Comparison of ENCODE assay signal across 12 mouse cellular contexts in genomic region chr11:6013359-6013758, GRCm38 (mm10). TPM values are rescaled to one million over a fixed set of nuclear protein-coding genes. Genes with fewer than 3 reads are reported as not detected.
DNase-seq lines count a peak whose midpoint lies in the region; ATAC-seq and TF ChIP-seq lines count a peak whose summit lies in the region.
"Had no signal": no experiment of that assay in that cellular context is flagged by ENCODE, and none has a peak within 500 bp of the region (broad histone marks: within the 10 kb centered on the region; RNA-seq: fewer than 3 reads in every experiment).

No protein-coding gene starts in this region.

- no peak for ATAC-seq in kidney, postnatal 0 days (replicated peaks; ENCODE audit: low FRiP score, low read depth)

- H3K27me3 ChIP-seq in kidney, postnatal 0 days (ENCODE audit: insufficient read depth, low read length) = no peaks in the 10 kb centered on the region

- intact Hi-C loops in heart, postnatal 36 days (cut with DNase I) = no loop called here

- TF ChIP-seq POLR2A in bone marrow, adult 2 months (IDR thresholded peaks at IDR 0.05; ENCODE audit: borderline replicate concordance, control insufficient read depth, low read depth, low read length) = no peak

- no peaks in the 10 kb centered on the region for H3K9me3 ChIP-seq in kidney, postnatal 0 days (replicated peaks; ENCODE audit: low read length)

- TF ChIP-seq CTCF in kidney, postnatal 0 days (IDR thresholded peaks at IDR 0.05; ENCODE audit: low read depth) = peak; percentile 38; the same call in 1 of the 2 replicates
- peak; percentile 2; the same call in 1 of the 2 replicates for TF ChIP-seq CTCF in bone marrow, adult 2 months (IDR thresholded peaks at IDR 0.05; ENCODE audit: control insufficient read depth, insufficient read depth, low read length)

- H3K9ac ChIP-seq in kidney, postnatal 0 days (ENCODE audit: low read depth, low read length) = no peak overlapping the region

- no peaks in the 10 kb centered on the region for H3K4me1 ChIP-seq in kidney, postnatal 0 days (replicated peaks; ENCODE audit: insufficient read depth, low read length)
- peaks cover 6% of the 10 kb centered on the region for H3K4me1 ChIP-seq in bone marrow, adult 2 months (ENCODE audit: control insufficient read depth, insufficient read depth, low read length)

- no peak for DNase-seq in kidney, postnatal 0 days (ENCODE audit: low spot score)
- no peak for DNase-seq in kidney, postnatal 4 days
- DNase-seq in thymus, postnatal 0 days (ENCODE audit: low spot score) = peak; percentile 60
- no peak for DNase-seq in thymus, postnatal 36 days
- no peak for DNase-seq in urinary bladder, postnatal 25 days (ENCODE audit: low spot score)
- no peak for DNase-seq in heart, postnatal 36 days
- DNase-seq: kidney, adult 18-20 months; right cerebral cortex, postnatal 14 days had no signal

- no peak overlapping the region for H3K4me3 ChIP-seq in kidney, postnatal 0 days (replicated peaks; ENCODE audit: low read depth, low read length)
- H3K4me3 ChIP-seq in bone marrow, adult 2 months (replicated peaks; ENCODE audit: control insufficient read depth, low read depth, low read length) = no peak overlapping the region
- H3K4me3 ChIP-seq: erythroblast, embryonic 14.5 days; megakaryocyte, embryonic 14.5 days had no signal

- H3K4me2 ChIP-seq in kidney, postnatal 0 days (ENCODE audit: low read length) = no peak overlapping the region
- H3K4me2 ChIP-seq: heart, embryonic 11.5 days had no signal

- 69% methylated on average over 2 of the region's 2 CpGs for WGBS in kidney, postnatal 0 days
- 70% methylated on average over 2 of the region's 2 CpGs for WGBS in bone marrow, adult 2 months

- H3K27ac ChIP-seq in kidney, postnatal 0 days = no peak overlapping the region
- H3K27ac ChIP-seq in bone marrow, adult 2 months (ENCODE audit: control insufficient read depth, insufficient read depth, low read depth, low read length, poor library complexity) = no peak overlapping the region

- H3K36me3 ChIP-seq in kidney, postnatal 0 days (ENCODE audit: insufficient read depth, low read length) = no peaks in the 10 kb centered on the region

RNA-seq across cellular contexts. Expression of gene Camk2b, which starts 52.8 kb away (rescaled TPM):
- 3.3 and 3.5 TPM in 2 replicates for polyA plus RNA-seq in kidney, postnatal 0 days (2015; fragmentation: Nextera tagmentation; extraction: Ambion mirVana)
- 2.0 and 2.3 TPM in 2 replicates for polyA plus RNA-seq in thymus, postnatal 0 days (2015; fragmentation: Nextera tagmentation; extraction: Ambion mirVana)
- polyA plus RNA-seq in bone marrow, adult 2 months (2011; ENCODE audit: insufficient read depth, insufficient read length, low replicate concordance, missing spikeins) = 1.4 and 5.1 TPM in 2 replicates
- 1 to 10 TPM; 6.0 to 8.1 TPM for total RNA-seq in heart, postnatal 36 days (2021)
- polyA plus RNA-seq: erythroblast, embryonic 14.5 days had no signal

RNA-seq across cellular contexts. Expression of gene Ykt6, which starts 57.9 kb away (rescaled TPM):
- polyA plus RNA-seq in kidney, postnatal 0 days (2015; fragmentation: Nextera tagmentation; extraction: Ambion mirVana) = 41.8 and 46.5 TPM in 2 replicates
- 52.7 and 55.1 TPM in 2 replicates for polyA plus RNA-seq in thymus, postnatal 0 days (2015; fragmentation: Nextera tagmentation; extraction: Ambion mirVana)
- 24.6 and 30.8 TPM in 2 replicates for polyA plus RNA-seq in bone marrow, adult 2 months (2011; ENCODE audit: insufficient read depth, insufficient read length, low replicate concordance, missing spikeins)
- 10 to 100 TPM; 60.5 to 66.3 TPM for total RNA-seq in heart, postnatal 36 days (2021)
